Mouse (Mus musculus): Measurements from ENCODE around the gene Tial1. TPM values are rescaled to one million over a fixed set of nuclear protein-coding genes. Genes with fewer than 3 reads are reported as not detected.

Tial1 gene
- polyA plus RNA-seq, 1 experiment from 2014 or later: 38.4 TPM

GRCm38 (mm10) chr7:128403988-128404387 is 57.5 kb downstream of the Tial1 start:
- no peaks in the 10 kb centered on the region for H3K27me3 ChIP-seq (ENCODE audit: insufficient read depth, low read length)
- H3K4me2 ChIP-seq: no peak overlapping the region
- DNase-seq (no peak), ATAC-seq (ENCODE audit: insufficient read depth) (no peak)
- H3K36me3 ChIP-seq (ENCODE audit: insufficient read depth): 0 out of 2 replicates have a peak, but pooled peaks cover 5% of the 10 kb centered on the region
- no peak for TF ChIP-seq CTCF (IDR thresholded peaks at IDR 0.05; ENCODE audit: low read depth)
- H3K27ac ChIP-seq (ENCODE audit: low read depth): no peak overlapping the region
- WGBS: 54% methylated on average over 6 of the region's 6 CpGs
- no peak overlapping the region for H3K9ac ChIP-seq
- no peak overlapping the region for H3K4me3 ChIP-seq (ENCODE audit: low read depth, low read length)
- H3K9me3 ChIP-seq (ENCODE audit: low read depth, low read length): no peaks in the 10 kb centered on the region
- H3K4me1 ChIP-seq (ENCODE audit: insufficient read depth): no peaks in the 10 kb centered on the region

GRCm38 (mm10) chr7:128403586-128403985 is 57.9 kb downstream of the Tial1 start:
- TF ChIP-seq CTCF (IDR thresholded peaks at IDR 0.05; ENCODE audit: low read depth): no peak
- Histone ChIP-seq H3K9ac (no peak overlapping the region), H3K4me3 (ENCODE audit: low read depth, low read length) (no peak overlapping the region), H3K27ac (ENCODE audit: low read depth) (no peak overlapping the region), H3K4me2 (no peak overlapping the region), H3K9me3 (ENCODE audit: low read depth, low read length) (no peaks in the 10 kb centered on the region), H3K36me3 (ENCODE audit: insufficient read depth) (0 out of 2 replicates have a peak, but pooled peaks cover 5% of the 10 kb centered on the region), H3K27me3 (ENCODE audit: insufficient read depth, low read length) (no peaks in the 10 kb centered on the region), H3K4me1 (ENCODE audit: insufficient read depth) (no peaks in the 10 kb centered on the region)
- ATAC-seq (ENCODE audit: insufficient read depth): no peak
- no peak for DNase-seq
- WGBS: 37% methylated on average over 6 of the region's 6 CpGs

- H3K27me3 ChIP-seq (ENCODE audit: insufficient read depth, low read length): no peaks in the 10 kb centered on the region
- no peak for ATAC-seq (ENCODE audit: insufficient read depth)
- no peaks in the 10 kb centered on the region for H3K4me1 ChIP-seq (ENCODE audit: insufficient read depth)
- no peak for DNase-seq
- no peak for TF ChIP-seq CTCF (IDR thresholded peaks at IDR 0.05; ENCODE audit: low read depth)
- H3K9ac ChIP-seq: no peak overlapping the region
- H3K4me2 ChIP-seq: no peak overlapping the region
- H3K4me3 ChIP-seq (ENCODE audit: low read depth, low read length): no peak overlapping the region
- 31% methylated on average over 10 of the region's 10 CpGs for WGBS
- H3K36me3 ChIP-seq (ENCODE audit: insufficient read depth): 0 out of 2 replicates have a peak, but pooled peaks cover 5% of the 10 kb centered on the region
- H3K9me3 ChIP-seq (ENCODE audit: low read depth, low read length): no peaks in the 10 kb centered on the region
- H3K27ac ChIP-seq (ENCODE audit: low read depth): no peak overlapping the region
These were observed 58.4 kb downstream of the Tial1 start for GRCm38 (mm10) chr7:128403128-128403527.

GRCm38 (mm10) chr7:128402577-128402976 is 58.9 kb downstream of the Tial1 start:
- no peak overlapping the region for H3K27ac ChIP-seq (ENCODE audit: low read depth)
- TF ChIP-seq CTCF (IDR thresholded peaks at IDR 0.05; ENCODE audit: low read depth): no peak
- H3K4me1 ChIP-seq (ENCODE audit: insufficient read depth): no peaks in the 10 kb centered on the region
- H3K4me2 ChIP-seq: no peak overlapping the region
- DNase-seq (no peak), ATAC-seq (ENCODE audit: insufficient read depth) (no peak)
- H3K4me3 ChIP-seq (ENCODE audit: low read depth, low read length): no peak overlapping the region
- no peak overlapping the region for H3K9ac ChIP-seq
- 67% methylated on average over 8 of the region's 8 CpGs for WGBS
- H3K36me3 ChIP-seq (ENCODE audit: insufficient read depth): 0 out of 2 replicates have a peak, but pooled peaks cover 5% of the 10 kb centered on the region
- no peaks in the 10 kb centered on the region for H3K27me3 ChIP-seq (ENCODE audit: insufficient read depth, low read length)
- no peaks in the 10 kb centered on the region for H3K9me3 ChIP-seq (ENCODE audit: low read depth, low read length)

GRCm38 (mm10) chr7:128398664-128399063 is 62.9 kb downstream of the Tial1 start:
- DNase-seq: no peak
- Histone ChIP-seq H3K9me3 (ENCODE audit: low read depth, low read length) (no peaks in the 10 kb centered on the region), H3K9ac (no peak overlapping the region), H3K36me3 (ENCODE audit: insufficient read depth) (0 out of 2 replicates have a peak, but pooled peaks cover 5% of the 10 kb centered on the region), H3K4me1 (ENCODE audit: insufficient read depth) (no peaks in the 10 kb centered on the region), H3K27me3 (ENCODE audit: insufficient read depth, low read length) (no peaks in the 10 kb centered on the region), H3K4me3 (ENCODE audit: low read depth, low read length) (no peak overlapping the region), H3K27ac (ENCODE audit: low read depth) (no peak overlapping the region), H3K4me2 (no peak overlapping the region)
- no peak for TF ChIP-seq CTCF (IDR thresholded peaks at IDR 0.05; ENCODE audit: low read depth)
- WGBS: 57% methylated on average over 4 of the region's 4 CpGs
- no peak for ATAC-seq (ENCODE audit: insufficient read depth)

DNA sequence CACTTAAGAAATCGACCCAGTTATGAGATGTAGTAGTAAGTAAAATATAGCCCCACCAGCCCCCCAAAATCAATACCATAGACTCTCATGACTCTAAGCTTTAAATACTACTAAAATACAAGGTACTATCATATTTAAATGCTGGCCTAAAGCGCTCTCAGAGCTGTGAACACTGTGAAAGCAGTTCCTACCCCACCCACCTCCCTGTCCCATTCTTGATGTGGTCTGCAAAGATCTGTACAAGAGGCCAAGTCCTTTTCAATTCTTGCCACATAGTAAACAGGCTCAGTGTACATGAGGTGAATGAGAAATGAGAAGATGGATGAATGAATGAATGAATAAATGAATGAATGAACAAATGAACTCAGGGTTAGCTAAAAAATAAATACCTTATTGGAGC is 64.5 kb downstream of the Tial1 start:
- Histone ChIP-seq H3K4me3 (ENCODE audit: low read depth, low read length) (no peak overlapping the region), H3K4me1 (ENCODE audit: insufficient read depth) (no peaks in the 10 kb centered on the region; the same call in 1 of the 2 replicates), H3K9me3 (ENCODE audit: low read depth, low read length) (no peaks in the 10 kb centered on the region), H3K27ac (ENCODE audit: low read depth) (no peak overlapping the region), H3K4me2 (no peak overlapping the region), H3K36me3 (ENCODE audit: insufficient read depth) (no peaks in the 10 kb centered on the region), H3K9ac (no peak overlapping the region), H3K27me3 (ENCODE audit: insufficient read depth, low read length) (no peaks in the 10 kb centered on the region)
- no peak for TF ChIP-seq CTCF (IDR thresholded peaks at IDR 0.05; ENCODE audit: low read depth)
- WGBS: 60% methylated on average over 2 of the region's 2 CpGs
- DNase-seq: no peak
- no peak for ATAC-seq (ENCODE audit: insufficient read depth)

GRCm38 (mm10) chr7:128393756-128394155 is 67.8 kb downstream of the Tial1 start:
- H3K27me3 ChIP-seq (ENCODE audit: insufficient read depth, low read length): no peaks in the 10 kb centered on the region
- H3K4me2 ChIP-seq: no peak overlapping the region
- 42% methylated on average over 4 of the region's 4 CpGs for WGBS
- peaks cover 14% of the 10 kb centered on the region for H3K4me1 ChIP-seq (ENCODE audit: insufficient read depth)
- no peak for ATAC-seq (ENCODE audit: insufficient read depth)
- DNase-seq: no peak
- H3K9me3 ChIP-seq (ENCODE audit: low read depth, low read length): no peaks in the 10 kb centered on the region
- TF ChIP-seq CTCF (IDR thresholded peaks at IDR 0.05; ENCODE audit: low read depth): no peak
- no peak overlapping the region for H3K27ac ChIP-seq (ENCODE audit: low read depth)
- H3K36me3 ChIP-seq (ENCODE audit: insufficient read depth): no peaks in the 10 kb centered on the region
- no peak overlapping the region for H3K9ac ChIP-seq
- no peak overlapping the region for H3K4me3 ChIP-seq (ENCODE audit: low read depth, low read length)

DNA sequence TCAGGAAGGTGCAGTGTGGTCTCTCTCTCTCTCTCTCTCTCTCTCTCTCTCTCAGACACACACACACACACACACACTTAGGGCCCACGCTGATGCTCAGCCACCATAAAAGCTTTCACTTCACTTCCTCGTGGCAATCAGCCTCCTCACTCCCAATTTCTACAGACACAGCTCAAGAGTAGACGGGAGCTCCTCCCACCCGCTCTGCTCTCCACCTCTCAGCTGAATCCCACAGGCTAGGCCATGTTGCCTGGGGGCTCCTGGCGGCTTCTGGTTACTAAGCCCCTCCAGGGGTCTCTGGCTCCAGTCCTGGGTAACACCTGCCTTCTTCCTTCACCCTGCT is 68.6 kb downstream of the Tial1 start:
- Histone ChIP-seq H3K4me1 (ENCODE audit: insufficient read depth) (peaks cover 14% of the 10 kb centered on the region), H3K4me3 (ENCODE audit: low read depth, low read length) (no peak overlapping the region), H3K36me3 (ENCODE audit: insufficient read depth) (no peaks in the 10 kb centered on the region), H3K9me3 (ENCODE audit: low read depth, low read length) (no peaks in the 10 kb centered on the region), H3K4me2 (no peak overlapping the region), H3K27ac (ENCODE audit: low read depth) (no peak overlapping the region; the same call in 1 of the 2 replicates), H3K9ac (no peak overlapping the region), H3K27me3 (ENCODE audit: insufficient read depth, low read length) (no peaks in the 10 kb centered on the region)
- ATAC-seq (ENCODE audit: insufficient read depth): no peak
- no peak for TF ChIP-seq CTCF (IDR thresholded peaks at IDR 0.05; ENCODE audit: low read depth)
- DNase-seq: no peak
- WGBS: 44% methylated on average over 5 of the region's 5 CpGs
